Mouse (Mus musculus): ENCODE data around the gene Fmn2.

Fmn2 gene

GRCm38 (mm10) chr1:174844786-174845185, 343.2 kb downstream of the Fmn2 start:
- DNase-seq: no peak

GRCm38 (mm10) chr1:174856188-174856587, 354.6 kb downstream of the Fmn2 start:
- no peak for DNase-seq

- peak; percentile 8 for DNase-seq
Observed at GRCm38 (mm10) chr1:174860407-174861118, 358.9 kb downstream of the Fmn2 start.
